Mouse (Mus musculus): ENCODE results near the gene Mettl27. TPM values are rescaled to one million over a fixed set of nuclear protein-coding genes. Genes with fewer than 3 reads are reported as not detected.
"Not testable (repeated sequence)": the region's sequence is repeated elsewhere in the genome, so short reads cannot be mapped to it uniquely, and the experiment has no call there.

Mettl27 gene
- polyA plus RNA-seq, 1 experiment = 5.6 TPM

- DNase-seq (ENCODE audit: low read depth) = peak; percentile 18
- TF ChIP-seq POLR2A (IDR thresholded peaks at IDR 0.05; ENCODE audit: borderline replicate concordance, extremely low read depth, insufficient read depth, insufficient read length, poor library complexity, severe bottlenecking) (no peak), CTCF (IDR thresholded peaks at IDR 0.05; ENCODE audit: borderline replicate concordance, extremely low read depth, insufficient read depth, insufficient read length) (no peak)
Measured at GRCm38 (mm10) chr5:134923141-134923540, 9.0 kb upstream of the Mettl27 start.

- no peak for DNase-seq (ENCODE audit: low read depth)
- TF ChIP-seq CTCF (IDR thresholded peaks at IDR 0.05; ENCODE audit: borderline replicate concordance, extremely low read depth, insufficient read depth, insufficient read length) = no peak
- no peak for TF ChIP-seq POLR2A (IDR thresholded peaks at IDR 0.05; ENCODE audit: borderline replicate concordance, extremely low read depth, insufficient read depth, insufficient read length, poor library complexity, severe bottlenecking)
Measured at GRCm38 (mm10) chr5:134926726-134927125, 5.4 kb upstream of the Mettl27 start.

GRCm38 (mm10) chr5:134929988-134930387, 2.2 kb upstream of the Mettl27 start:
- TF ChIP-seq POLR2A (IDR thresholded peaks at IDR 0.05; ENCODE audit: borderline replicate concordance, extremely low read depth, insufficient read depth, insufficient read length, poor library complexity, severe bottlenecking) = no peak
- no peak for TF ChIP-seq CTCF (IDR thresholded peaks at IDR 0.05; ENCODE audit: borderline replicate concordance, extremely low read depth, insufficient read depth, insufficient read length)
- DNase-seq (ENCODE audit: low read depth) = no peak

GRCm38 (mm10) chr5:134932903-134933276, 722 bp downstream of the Mettl27 start:
- no peak for TF ChIP-seq POLR2A (IDR thresholded peaks at IDR 0.05; ENCODE audit: borderline replicate concordance, extremely low read depth, insufficient read depth, insufficient read length, poor library complexity, severe bottlenecking)
- TF ChIP-seq CTCF (IDR thresholded peaks at IDR 0.05; ENCODE audit: borderline replicate concordance, extremely low read depth, insufficient read depth, insufficient read length) = peak; percentile 25; the same call in 1 of the 2 replicates
- DNase-seq (ENCODE audit: low read depth) = peak; percentile 62

- TF ChIP-seq CTCF (IDR thresholded peaks at IDR 0.05; ENCODE audit: borderline replicate concordance, extremely low read depth, insufficient read depth, insufficient read length) (no peak), POLR2A (IDR thresholded peaks at IDR 0.05; ENCODE audit: borderline replicate concordance, extremely low read depth, insufficient read depth, insufficient read length, poor library complexity, severe bottlenecking) (no peak)
Measured at GRCm38 (mm10) chr5:134933281-134933680, 1.1 kb downstream of the Mettl27 start.

GRCm38 (mm10) chr5:134933686-134934085, 1.5 kb downstream of the Mettl27 start:
- not testable (repeated sequence) for DNase-seq (ENCODE audit: low read depth)

More at GRCm38 (mm10) chr5:134933281-134933680, 1.1 kb downstream of the Mettl27 start:
- DNase-seq (ENCODE audit: low read depth) = no peak

GRCm38 (mm10) chr5:134934666-134935065, 2.5 kb downstream of the Mettl27 start:
- TF ChIP-seq POLR2A (IDR thresholded peaks at IDR 0.05; ENCODE audit: borderline replicate concordance, extremely low read depth, insufficient read depth, insufficient read length, poor library complexity, severe bottlenecking) (no peak), CTCF (IDR thresholded peaks at IDR 0.05; ENCODE audit: borderline replicate concordance, extremely low read depth, insufficient read depth, insufficient read length) (no peak)
- no peak for DNase-seq (ENCODE audit: low read depth)

- TF ChIP-seq POLR2A (IDR thresholded peaks at IDR 0.05; ENCODE audit: borderline replicate concordance, extremely low read depth, insufficient read depth, insufficient read length, poor library complexity, severe bottlenecking) (no peak), CTCF (IDR thresholded peaks at IDR 0.05; ENCODE audit: borderline replicate concordance, extremely low read depth, insufficient read depth, insufficient read length) (no peak)
- DNase-seq (ENCODE audit: low read depth) = no peak
Measured at GRCm38 (mm10) chr5:134936051-134936450, 3.9 kb downstream of the Mettl27 start.

GRCm38 (mm10) chr5:134936626-134937185, 4.5 kb downstream of the Mettl27 start:
- no peak for DNase-seq (ENCODE audit: low read depth)
- TF ChIP-seq POLR2A (IDR thresholded peaks at IDR 0.05; ENCODE audit: borderline replicate concordance, extremely low read depth, insufficient read depth, insufficient read length, poor library complexity, severe bottlenecking) (no peak), CTCF (IDR thresholded peaks at IDR 0.05; ENCODE audit: borderline replicate concordance, extremely low read depth, insufficient read depth, insufficient read length) (no peak)

- TF ChIP-seq POLR2A (IDR thresholded peaks at IDR 0.05; ENCODE audit: borderline replicate concordance, extremely low read depth, insufficient read depth, insufficient read length, poor library complexity, severe bottlenecking) (no peak), CTCF (IDR thresholded peaks at IDR 0.05; ENCODE audit: borderline replicate concordance, extremely low read depth, insufficient read depth, insufficient read length) (no peak)
- no peak for DNase-seq (ENCODE audit: low read depth)
Measured at GRCm38 (mm10) chr5:134939069-134939468, 6.9 kb downstream of the Mettl27 start.

GRCm38 (mm10) chr5:134939554-134939953, 7.4 kb downstream of the Mettl27 start:
- DNase-seq (ENCODE audit: low read depth) = not testable (repeated sequence)

- TF ChIP-seq CTCF (IDR thresholded peaks at IDR 0.05; ENCODE audit: borderline replicate concordance, extremely low read depth, insufficient read depth, insufficient read length) (no peak), POLR2A (IDR thresholded peaks at IDR 0.05; ENCODE audit: borderline replicate concordance, extremely low read depth, insufficient read depth, insufficient read length, poor library complexity, severe bottlenecking) (no peak)
- DNase-seq (ENCODE audit: low read depth) = no peak
Measured at GRCm38 (mm10) chr5:134941472-134942209, 9.5 kb downstream of the Mettl27 start.

All from brain, embryonic 14.5 days (tissue).